Mouse (Mus musculus): ENCODE results near the gene Unc13d. TPM values are rescaled to one million over a fixed set of nuclear protein-coding genes. Genes with fewer than 3 reads are reported as not detected.

Gene Unc13d
- polyA plus RNA-seq, 1 experiment: 18.2 TPM

DNA sequence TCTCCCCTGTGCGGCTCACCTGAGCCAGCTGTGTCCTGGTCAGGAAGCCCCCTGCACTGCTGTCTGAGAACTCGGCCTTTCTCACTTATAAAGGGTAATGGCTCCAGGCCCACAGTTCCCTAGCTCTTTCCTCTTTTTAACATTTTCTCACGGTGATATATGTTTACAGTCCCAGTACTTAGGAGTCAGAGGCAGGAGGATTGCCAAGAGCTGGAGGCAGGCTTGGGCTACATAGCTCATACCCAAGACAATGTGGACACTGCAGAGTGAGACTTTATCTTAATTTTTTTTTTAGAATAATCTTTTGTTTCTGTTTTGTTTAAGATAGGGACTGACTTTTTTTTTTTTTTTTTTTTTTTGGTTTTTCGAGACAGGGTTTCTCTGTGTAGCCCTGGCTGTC is 24.7 kb upstream of the Unc13d start:
- H3K27me3 ChIP-seq (ENCODE audit: control insufficient read depth): peaks cover 20% of the 10 kb centered on the region
- H3K4me3 ChIP-seq (replicated peaks): no peak overlapping the region
- H3K36me3 ChIP-seq (ENCODE audit: control insufficient read depth): no peaks in the 10 kb centered on the region
- H3K4me1 ChIP-seq (ENCODE audit: control insufficient read depth): peaks cover 62% of the 10 kb centered on the region
- no peaks in the 10 kb centered on the region for H3K9me3 ChIP-seq (ENCODE audit: control insufficient read depth, low read length)
- TF ChIP-seq TAL1 (IDR thresholded peaks at IDR 0.05; ENCODE audit: low read length) (no peak), GATA1 (IDR thresholded peaks at IDR 0.05; ENCODE audit: low read length) (no peak)

DNA sequence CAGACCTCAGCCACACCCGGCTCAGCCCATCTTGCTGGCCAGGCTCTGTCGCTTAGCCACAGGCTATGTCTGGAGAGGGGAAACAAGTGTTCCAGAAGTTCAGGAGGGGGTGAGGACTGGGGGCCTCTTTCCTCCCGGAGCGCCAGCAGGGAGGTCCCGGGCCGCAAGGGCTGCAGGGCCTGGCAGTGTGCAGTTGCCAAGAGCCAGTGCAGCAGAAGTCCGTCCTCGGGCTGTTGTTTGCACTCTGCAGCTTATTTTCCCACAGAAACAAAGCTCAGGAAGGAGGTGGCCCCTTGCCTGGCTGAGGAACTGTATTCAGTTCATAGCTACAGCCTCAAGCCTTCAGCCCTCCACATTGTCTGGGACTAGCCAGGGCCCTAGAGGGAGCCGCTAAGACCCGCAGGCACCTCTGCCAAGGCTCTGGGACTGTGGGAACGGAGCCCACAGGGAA is 24.2 kb upstream of the Unc13d start:
- Histone ChIP-seq H3K36me3 (ENCODE audit: control insufficient read depth) (no peaks in the 10 kb centered on the region), H3K9me3 (ENCODE audit: control insufficient read depth, low read length) (peaks cover under 1% of the 10 kb centered on the region), H3K4me3 (replicated peaks) (no peak overlapping the region), H3K4me1 (ENCODE audit: control insufficient read depth) (peaks cover 60% of the 10 kb centered on the region), H3K27me3 (ENCODE audit: control insufficient read depth) (peaks cover 15% of the 10 kb centered on the region)
- no peak for TF ChIP-seq GATA1 (IDR thresholded peaks at IDR 0.05; ENCODE audit: low read length)
- no peak for TF ChIP-seq TAL1 (IDR thresholded peaks at IDR 0.05; ENCODE audit: low read length)

DNA sequence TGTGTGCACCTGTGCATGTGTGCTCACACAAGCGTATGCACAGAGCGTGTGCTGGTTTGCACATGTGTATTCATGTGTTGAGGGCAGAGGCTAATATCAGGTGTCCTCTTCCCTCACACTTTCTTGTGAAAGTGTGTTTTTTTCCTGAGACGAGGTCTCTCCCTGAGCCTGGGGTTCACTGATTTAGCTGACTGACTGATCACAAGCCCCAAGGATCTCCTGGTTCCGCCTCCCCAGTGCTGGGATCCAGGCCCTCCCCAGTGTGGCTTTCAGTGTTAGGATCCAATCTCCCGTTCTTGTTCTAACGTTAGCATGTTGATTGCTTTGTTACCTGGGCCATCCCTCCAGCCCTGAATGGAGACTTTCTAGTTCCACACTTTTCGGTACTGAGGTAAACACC is 23.1 kb upstream of the Unc13d start:
- Histone ChIP-seq H3K4me3 (replicated peaks) (no peak overlapping the region), H3K9me3 (ENCODE audit: control insufficient read depth, low read length) (peaks cover 6% of the 10 kb centered on the region), H3K27me3 (ENCODE audit: control insufficient read depth) (peaks cover 4% of the 10 kb centered on the region), H3K4me1 (ENCODE audit: control insufficient read depth) (peaks cover 50% of the 10 kb centered on the region), H3K36me3 (ENCODE audit: control insufficient read depth) (no peaks in the 10 kb centered on the region)
- no peak for TF ChIP-seq TAL1 (IDR thresholded peaks at IDR 0.05; ENCODE audit: low read length)
- TF ChIP-seq GATA1 (IDR thresholded peaks at IDR 0.05; ENCODE audit: low read length): no peak

DNA sequence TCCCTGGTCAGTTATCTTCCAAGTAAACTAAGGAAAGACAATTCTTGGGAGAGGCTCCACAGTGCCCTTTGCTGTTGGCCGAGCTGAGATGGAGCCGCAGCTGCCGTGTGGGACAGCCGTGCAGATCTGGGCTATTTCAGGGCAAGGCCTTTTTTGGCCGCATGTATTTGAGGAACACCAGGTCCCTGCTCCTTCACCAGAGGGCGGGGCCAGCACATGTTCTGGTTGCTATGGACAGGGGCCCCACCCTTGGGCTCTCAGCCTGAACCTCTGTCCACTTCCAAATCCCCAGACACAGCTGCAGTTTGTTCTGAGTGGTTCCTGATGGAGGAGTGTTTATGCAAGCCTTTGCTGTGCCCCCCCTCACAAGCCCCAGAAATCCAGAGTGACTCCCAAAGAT is 22.6 kb upstream of the Unc13d start:
- Histone ChIP-seq H3K4me1 (ENCODE audit: control insufficient read depth) (peaks cover 46% of the 10 kb centered on the region), H3K36me3 (ENCODE audit: control insufficient read depth) (no peaks in the 10 kb centered on the region), H3K9me3 (ENCODE audit: control insufficient read depth, low read length) (peaks cover 6% of the 10 kb centered on the region), H3K4me3 (replicated peaks) (no peak overlapping the region), H3K27me3 (ENCODE audit: control insufficient read depth) (0 out of 2 replicates have a peak, but pooled peaks cover 2% of the 10 kb centered on the region)
- TF ChIP-seq TAL1 (IDR thresholded peaks at IDR 0.05; ENCODE audit: low read length) (no peak), GATA1 (IDR thresholded peaks at IDR 0.05; ENCODE audit: low read length) (no peak)

DNA sequence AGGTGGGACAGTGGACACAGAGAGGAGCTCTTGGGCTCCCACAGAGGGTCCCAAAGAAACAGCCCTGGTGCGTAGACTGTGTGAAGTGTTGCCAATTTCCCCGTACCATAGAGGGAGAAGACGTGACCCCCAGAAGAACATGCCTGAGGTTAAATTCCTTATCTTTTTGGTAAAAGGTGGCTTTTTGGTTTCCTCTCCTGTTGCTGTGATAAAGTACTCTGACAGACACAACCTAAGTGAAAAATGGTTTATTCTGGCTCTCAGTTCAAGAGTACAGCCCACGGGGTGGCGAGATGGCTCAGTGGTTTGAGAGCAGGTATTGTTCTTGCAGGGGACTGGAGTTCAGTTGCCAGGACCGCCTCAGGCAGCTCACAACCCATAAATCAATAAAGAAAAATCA is 21.7 kb upstream of the Unc13d start:
- H3K27me3 ChIP-seq (ENCODE audit: control insufficient read depth): 0 out of 2 replicates have a peak, but pooled peaks cover 2% of the 10 kb centered on the region
- no peak overlapping the region for H3K4me3 ChIP-seq (replicated peaks)
- no peaks in the 10 kb centered on the region for H3K36me3 ChIP-seq (ENCODE audit: control insufficient read depth)
- TF ChIP-seq GATA1 (IDR thresholded peaks at IDR 0.05; ENCODE audit: low read length) (no peak), TAL1 (IDR thresholded peaks at IDR 0.05; ENCODE audit: low read length) (no peak)
- peaks cover 42% of the 10 kb centered on the region for H3K4me1 ChIP-seq (ENCODE audit: control insufficient read depth)
- peaks cover 6% of the 10 kb centered on the region for H3K9me3 ChIP-seq (ENCODE audit: control insufficient read depth, low read length)

DNA sequence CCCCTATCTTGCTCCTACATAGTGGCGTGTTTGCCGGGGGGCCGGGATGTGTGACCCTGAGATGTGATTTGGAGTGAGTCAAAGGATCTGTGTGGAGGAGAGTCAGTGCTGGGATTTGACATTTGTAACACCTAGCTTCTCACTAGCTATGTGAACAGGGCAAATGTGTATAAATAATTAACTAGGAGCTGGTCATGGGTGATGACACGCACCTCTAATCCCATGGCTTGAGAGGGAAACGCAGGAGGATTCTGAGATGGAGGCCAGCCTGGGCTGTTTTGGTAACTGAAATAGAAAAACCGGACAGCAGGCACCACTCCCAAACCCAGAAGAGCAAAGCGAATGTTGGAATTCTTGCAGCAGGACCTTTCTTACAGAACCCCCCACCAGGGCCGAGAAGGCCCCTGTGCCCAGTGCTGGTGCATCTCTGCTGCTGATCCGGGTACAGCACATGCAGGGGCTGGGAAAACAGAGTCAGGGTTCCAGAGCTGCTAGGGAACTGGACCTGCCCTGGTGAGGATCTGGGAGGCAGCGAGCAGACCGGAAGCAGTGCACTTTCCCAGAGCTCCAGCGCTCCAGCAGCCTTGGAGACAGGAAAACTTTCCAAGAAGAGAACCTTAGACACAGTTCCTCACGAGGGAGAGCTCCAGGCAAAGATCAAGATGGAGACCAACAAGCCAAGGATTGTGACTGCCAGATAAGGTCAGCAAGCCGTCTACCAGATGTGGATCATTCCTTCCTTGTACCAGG is 21.1 kb upstream of the Unc13d start:
- Histone ChIP-seq H3K27me3 (ENCODE audit: control insufficient read depth) (0 out of 2 replicates have a peak, but pooled peaks cover 2% of the 10 kb centered on the region), H3K4me1 (ENCODE audit: control insufficient read depth) (peaks cover 39% of the 10 kb centered on the region), H3K9me3 (ENCODE audit: control insufficient read depth, low read length) (peaks cover 6% of the 10 kb centered on the region), H3K36me3 (ENCODE audit: control insufficient read depth) (no peaks in the 10 kb centered on the region), H3K4me3 (replicated peaks) (no peak overlapping the region)
- TF ChIP-seq GATA1 (IDR thresholded peaks at IDR 0.05; ENCODE audit: low read length) (no peak), TAL1 (IDR thresholded peaks at IDR 0.05; ENCODE audit: low read length) (no peak)

DNA sequence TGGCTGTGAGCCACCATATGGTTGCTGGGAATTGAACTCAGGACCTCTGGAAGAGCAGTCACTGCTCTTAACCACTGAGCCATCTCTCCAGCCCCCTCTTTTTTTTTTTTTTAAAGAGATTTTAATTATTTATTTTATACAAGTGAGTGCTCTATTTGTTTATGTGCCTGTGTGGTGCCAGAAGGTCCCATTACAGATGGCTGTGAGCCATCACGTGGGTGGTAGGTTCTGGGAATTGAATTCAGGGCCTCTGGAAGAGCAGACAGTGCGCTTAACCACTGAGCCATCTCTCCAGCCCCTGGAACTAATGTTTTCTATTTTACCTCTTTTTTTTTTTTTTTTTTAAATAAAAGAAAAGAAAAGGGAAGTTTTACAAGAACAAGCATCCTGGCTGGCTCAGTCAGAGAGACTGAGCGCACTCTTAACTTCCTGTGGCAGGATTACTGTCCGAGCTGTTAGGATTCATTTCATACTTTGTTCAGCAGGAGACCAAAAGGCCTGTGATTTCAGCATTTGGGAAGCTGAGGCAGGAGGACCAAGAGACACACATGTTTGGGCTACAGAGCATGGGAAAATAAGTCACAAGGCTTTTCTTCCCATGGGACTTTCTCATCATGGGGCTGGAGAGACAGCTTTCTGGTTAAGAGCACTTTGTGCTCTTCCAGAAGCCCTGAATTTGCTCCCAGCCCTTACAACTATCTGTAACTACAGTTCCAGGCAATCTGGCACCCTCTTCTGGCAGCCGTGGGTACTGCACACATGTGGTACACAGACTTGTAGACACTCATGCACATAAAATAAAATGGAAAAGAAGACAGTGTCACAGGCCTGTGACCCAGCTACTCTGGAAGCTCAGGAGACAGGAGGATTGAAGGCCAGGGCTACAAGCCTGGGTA is 18.7 kb upstream of the Unc13d start:
- peaks cover 36% of the 10 kb centered on the region for H3K4me1 ChIP-seq (ENCODE audit: control insufficient read depth)

DNA sequence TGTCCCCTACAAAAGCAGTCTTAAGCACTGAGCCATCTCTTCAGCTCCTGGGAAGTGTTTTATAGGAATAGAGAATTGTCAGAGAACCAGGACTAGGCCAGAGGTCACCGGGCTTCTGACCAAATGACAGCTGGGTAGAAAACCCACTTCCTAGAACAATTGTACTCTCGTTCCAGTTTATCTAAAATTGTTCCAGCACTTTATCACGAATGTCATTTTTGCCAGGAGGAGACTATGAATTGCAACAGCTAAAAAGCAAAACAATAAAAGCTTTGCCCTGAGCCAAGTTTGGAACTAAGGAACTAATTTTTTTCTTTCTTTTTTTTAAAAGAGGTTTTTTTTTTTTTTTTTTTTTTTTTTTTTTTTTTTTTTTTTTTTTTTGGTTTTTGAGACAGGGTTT is 17.8 kb upstream of the Unc13d start:
- no peak for TF ChIP-seq TAL1 (IDR thresholded peaks at IDR 0.05; ENCODE audit: low read length)
- TF ChIP-seq GATA1 (IDR thresholded peaks at IDR 0.05; ENCODE audit: low read length): no peak
- Histone ChIP-seq H3K27me3 (ENCODE audit: control insufficient read depth) (no peaks in the 10 kb centered on the region), H3K36me3 (ENCODE audit: control insufficient read depth) (no peaks in the 10 kb centered on the region), H3K4me1 (ENCODE audit: control insufficient read depth) (peaks cover 30% of the 10 kb centered on the region), H3K4me3 (replicated peaks) (no peak overlapping the region), H3K9me3 (ENCODE audit: control insufficient read depth, low read length) (peaks cover 6% of the 10 kb centered on the region)

More for the DNA sequence above, 18.7 kb upstream of the Unc13d start:
- Histone ChIP-seq H3K4me3 (replicated peaks) (no peak overlapping the region), H3K9me3 (ENCODE audit: control insufficient read depth, low read length) (peaks cover 6% of the 10 kb centered on the region), H3K36me3 (ENCODE audit: control insufficient read depth) (no peaks in the 10 kb centered on the region), H3K27me3 (ENCODE audit: control insufficient read depth) (no peaks in the 10 kb centered on the region)
- TF ChIP-seq GATA1 (IDR thresholded peaks at IDR 0.05; ENCODE audit: low read length): no peak
- no peak for TF ChIP-seq TAL1 (IDR thresholded peaks at IDR 0.05; ENCODE audit: low read length)

Measured in erythroblast, embryonic 14.5 days (primary cell).